Mouse (Mus musculus) midbrain, embryonic 15.5 days (tissue): ENCODE measurements around the gene Hectd2. TPM values are rescaled to one million over a fixed set of nuclear protein-coding genes. Genes with fewer than 3 reads are reported as not detected.
A peak's percentile ranks its signal among the peaks of the same experiment; 100 is the strongest.

Source experiments
- ATAC-seq: fragments of 200-750 bp; cut with Nextera tagmentation; replicated peaks from 2 replicates; pipeline ENCODE4 v1.8.0; 2017; ENCODE audit warnings: moderate TSS enrichment
- H3K27ac ChIP-seq: fragments of 300-500 bp; sonication (generic); 2 replicates; pipeline ENCODE4 v1.5.1; 2015; ENCODE audit warnings: mild to moderate bottlenecking, inconsistent platforms
- H3K27me3 ChIP-seq: fragments of 300-500 bp; sonication (generic); replicated peaks from 2 replicates; pipeline ENCODE4 v1.6.1; 2015; ENCODE audit warnings: inconsistent platforms
- H3K36me3 ChIP-seq: fragments of 300-500 bp; sonication (generic); replicated peaks from 2 replicates; pipeline ENCODE4 v1.6.1; 2015; ENCODE audit warnings: inconsistent platforms
- H3K4me1 ChIP-seq: fragments of 300-500 bp; sonication (generic); 2 replicates; pipeline ENCODE4 v1.6.1; 2015; ENCODE audit warnings: inconsistent platforms
- H3K4me2 ChIP-seq: fragments of 300-500 bp; sonication (generic); 2 replicates; pipeline ENCODE4 v1.6.1; 2015; ENCODE audit warnings: inconsistent platforms, mild to moderate bottlenecking, moderate library complexity
- H3K4me3 ChIP-seq: fragments of 300-500 bp; sonication (generic); 2 replicates; pipeline ENCODE4 v1.5.1; 2015; ENCODE audit warnings: mild to moderate bottlenecking, inconsistent platforms
- H3K9ac ChIP-seq: fragments of 300-500 bp; sonication (generic); 2 replicates; pipeline ENCODE4 v1.6.1; 2015; ENCODE audit warnings: mild to moderate bottlenecking, inconsistent platforms
- H3K9me3 ChIP-seq: fragments of 300-500 bp; sonication (generic); 2 replicates; pipeline ENCODE4 v1.6.1; 2016; ENCODE audit warnings: inconsistent platforms
- WGBS: fragments of 180-500 bp; shearing (Covaris S2); methylation state at CpG from one replicate; pipeline ENCODE4 v1.1.7; 2015; ENCODE audit warnings: mixed read lengths; 5-methylcytosine and 5-hydroxymethylcytosine counted together
- polyA plus RNA-seq: library from polyadenylated mRNA; unstranded; fragments of >200 nt; fragmentation: Nextera tagmentation; extraction: Ambion mirVana; gene quantifications from 2 replicates; pipeline ENCODE4 v1.2.1, GENCODE M21; 2015

Gene Hectd2
- polyA plus RNA-seq, result 11.2 and 12.4 TPM in 2 replicates

GRCm38 (mm10) chr19:36554046-36554784, at the start of gene Hectd2:
Hectd2 (plus strand) TSS chr19:36554639.
- Histone ChIP-seq H3K27me3 (peaks cover 4% of the 10 kb centered on the region; the same call in 1 of the 2 replicates), H3K9me3 (no peaks in the 10 kb centered on the region), H3K4me3 (peak within 1 kb of the TSS; percentile 81), H3K9ac (peak within 1 kb of the TSS; percentile 81), H3K36me3 (no peaks in the 10 kb centered on the region), H3K4me1 (0 out of 2 replicates have a peak, but pooled peaks cover 10% of the 10 kb centered on the region), H3K27ac (peak within 1 kb of the TSS; percentile 91), H3K4me2 (peak within 1 kb of the TSS; percentile 87)
- under 1% methylated on average over 62 of the region's 92 CpGs for WGBS
- ATAC-seq, result peak; percentile 94

GRCm38 (mm10) chr19:36504716-36505115, 49.7 kb upstream of the Hectd2 start:
- 91% methylated on average over 2 of the region's 2 CpGs for WGBS
- Histone ChIP-seq H3K4me1 (no peaks in the 10 kb centered on the region), H3K27me3 (no peaks in the 10 kb centered on the region), H3K9ac (no peak overlapping the region), H3K9me3 (no peaks in the 10 kb centered on the region), H3K27ac (no peak overlapping the region), H3K36me3 (no peaks in the 10 kb centered on the region), H3K4me3 (no peak overlapping the region), H3K4me2 (no peak overlapping the region)
- no peak for ATAC-seq

GRCm38 (mm10) chr19:36511305-36511704, 43.1 kb upstream of the Hectd2 start:
- no peak overlapping the region for H3K4me2 ChIP-seq
- no peak overlapping the region for H3K9ac ChIP-seq
- H3K36me3 ChIP-seq, result no peaks in the 10 kb centered on the region
- no peak overlapping the region for H3K27ac ChIP-seq
- H3K27me3 ChIP-seq, result no peaks in the 10 kb centered on the region
- no peak for ATAC-seq
- H3K9me3 ChIP-seq, result no peaks in the 10 kb centered on the region
- H3K4me3 ChIP-seq, result no peak overlapping the region
- 92% methylated on average over 1 of the region's 1 CpGs for WGBS
- no peaks in the 10 kb centered on the region for H3K4me1 ChIP-seq

- H3K4me3 ChIP-seq, result no peak overlapping the region
- H3K36me3 ChIP-seq, result no peaks in the 10 kb centered on the region
- WGBS, result 59% methylated on average over 2 of the region's 2 CpGs
Measured at GRCm38 (mm10) chr19:36518461-36518860, 36.0 kb upstream of the Hectd2 start.

GRCm38 (mm10) chr19:36521568-36521967, 32.9 kb upstream of the Hectd2 start:
- ATAC-seq, result no peak
- Histone ChIP-seq H3K27ac (no peak overlapping the region), H3K9ac (no peak overlapping the region), H3K9me3 (no peaks in the 10 kb centered on the region), H3K27me3 (no peaks in the 10 kb centered on the region), H3K4me2 (no peak overlapping the region), H3K36me3 (no peaks in the 10 kb centered on the region), H3K4me1 (no peaks in the 10 kb centered on the region), H3K4me3 (no peak overlapping the region)
- 89% methylated on average over 2 of the region's 2 CpGs for WGBS

More at GRCm38 (mm10) chr19:36518461-36518860, 36.0 kb upstream of the Hectd2 start:
- no peaks in the 10 kb centered on the region for H3K4me1 ChIP-seq
- H3K27me3 ChIP-seq, result no peaks in the 10 kb centered on the region
- no peak overlapping the region for H3K27ac ChIP-seq
- no peak overlapping the region for H3K4me2 ChIP-seq
- no peak; the same call in 1 of the 2 replicates for ATAC-seq
- H3K9me3 ChIP-seq, result no peaks in the 10 kb centered on the region
- no peak overlapping the region for H3K9ac ChIP-seq

GRCm38 (mm10) chr19:36522558-36523195, 31.8 kb upstream of the Hectd2 start:
- no peak overlapping the region for H3K4me3 ChIP-seq
- WGBS, result 75% methylated on average over 3 of the region's 3 CpGs
- H3K4me1 ChIP-seq, result no peaks in the 10 kb centered on the region
- H3K4me2 ChIP-seq, result no peak overlapping the region
- H3K27ac ChIP-seq, result no peak overlapping the region
- H3K36me3 ChIP-seq, result no peaks in the 10 kb centered on the region
- H3K27me3 ChIP-seq, result no peaks in the 10 kb centered on the region
- no peak overlapping the region for H3K9ac ChIP-seq
- H3K9me3 ChIP-seq, result no peaks in the 10 kb centered on the region
- ATAC-seq, result no peak

GRCm38 (mm10) chr19:36525071-36525470, 29.4 kb upstream of the Hectd2 start:
- no peaks in the 10 kb centered on the region for H3K9me3 ChIP-seq
- no peak overlapping the region for H3K4me2 ChIP-seq
- H3K4me1 ChIP-seq, result no peaks in the 10 kb centered on the region
- no peak overlapping the region for H3K9ac ChIP-seq
- H3K36me3 ChIP-seq, result no peaks in the 10 kb centered on the region
- no peaks in the 10 kb centered on the region for H3K27me3 ChIP-seq
- H3K4me3 ChIP-seq, result no peak overlapping the region
- H3K27ac ChIP-seq, result no peak overlapping the region
- no peak for ATAC-seq

GRCm38 (mm10) chr19:36533082-36533481, 21.4 kb upstream of the Hectd2 start:
- WGBS, result 52% methylated on average over 5 of the region's 5 CpGs
- peaks cover 18% of the 10 kb centered on the region for H3K4me1 ChIP-seq
- H3K9ac ChIP-seq, result no peak overlapping the region
- peak overlapping the region; percentile 42; the same call in 1 of the 2 replicates for H3K27ac ChIP-seq
- H3K4me3 ChIP-seq, result no peak overlapping the region
- no peaks in the 10 kb centered on the region for H3K36me3 ChIP-seq
- H3K9me3 ChIP-seq, result no peaks in the 10 kb centered on the region
- H3K4me2 ChIP-seq, result no peak overlapping the region
- ATAC-seq, result no peak
- 0 out of 2 replicates have a peak, but pooled peaks cover 2% of the 10 kb centered on the region for H3K27me3 ChIP-seq

- Histone ChIP-seq H3K4me2 (peak overlapping the region; percentile 40), H3K27me3 (0 out of 2 replicates have a peak, but pooled peaks cover 4% of the 10 kb centered on the region), H3K4me1 (peaks cover 18% of the 10 kb centered on the region), H3K9ac (peak overlapping the region; percentile 19; the same call in 1 of the 2 replicates), H3K27ac (peak overlapping the region; percentile 79), H3K9me3 (no peaks in the 10 kb centered on the region), H3K4me3 (peak overlapping the region; percentile 19), H3K36me3 (no peaks in the 10 kb centered on the region)
- peak; percentile 71 for ATAC-seq
- 34% methylated on average over 17 of the region's 17 CpGs for WGBS
Measured at GRCm38 (mm10) chr19:36534011-36534765, 20.3 kb upstream of the Hectd2 start.

- Histone ChIP-seq H3K27ac (peak overlapping the region; percentile 79), H3K36me3 (no peaks in the 10 kb centered on the region), H3K27me3 (0 out of 2 replicates have a peak, but pooled peaks cover 4% of the 10 kb centered on the region), H3K4me3 (peak overlapping the region; percentile 19), H3K9me3 (no peaks in the 10 kb centered on the region), H3K9ac (no peak overlapping the region), H3K4me1 (peaks cover 18% of the 10 kb centered on the region), H3K4me2 (peak overlapping the region; percentile 40)
- 16% methylated on average over 8 of the region's 8 CpGs for WGBS
- peak; percentile 81 for ATAC-seq
Measured at GRCm38 (mm10) chr19:36534766-36535140, 19.7 kb upstream of the Hectd2 start.

- peaks cover 18% of the 10 kb centered on the region for H3K4me1 ChIP-seq
- peak overlapping the region; percentile 79 for H3K27ac ChIP-seq
- WGBS, result 26% methylated on average over 2 of the region's 2 CpGs
- 0 out of 2 replicates have a peak, but pooled peaks cover 4% of the 10 kb centered on the region for H3K27me3 ChIP-seq
- H3K4me2 ChIP-seq, result peak overlapping the region; percentile 40
- ATAC-seq, result peak; percentile 24
- no peak overlapping the region for H3K4me3 ChIP-seq
- no peak overlapping the region for H3K9ac ChIP-seq
- H3K9me3 ChIP-seq, result no peaks in the 10 kb centered on the region
- H3K36me3 ChIP-seq, result no peaks in the 10 kb centered on the region
Measured at GRCm38 (mm10) chr19:36535186-36535585, 19.3 kb upstream of the Hectd2 start.

- H3K27me3 ChIP-seq, result 0 out of 2 replicates have a peak, but pooled peaks cover 4% of the 10 kb centered on the region
- no peak overlapping the region for H3K4me2 ChIP-seq
- 9% methylated on average over 6 of the region's 6 CpGs for WGBS
- H3K27ac ChIP-seq, result peak overlapping the region; percentile 35; the same call in 1 of the 2 replicates
- H3K9ac ChIP-seq, result no peak overlapping the region
- H3K36me3 ChIP-seq, result no peaks in the 10 kb centered on the region
- H3K9me3 ChIP-seq, result no peaks in the 10 kb centered on the region
- H3K4me1 ChIP-seq, result peaks cover 18% of the 10 kb centered on the region
- no peak overlapping the region for H3K4me3 ChIP-seq
- 0 out of 2 replicates have a peak, but pooled peaks have one; percentile 4 for ATAC-seq
Measured at GRCm38 (mm10) chr19:36535878-36536277, 18.6 kb upstream of the Hectd2 start.
